18 mouse cellular contexts compared by ENCODE assay signal in the genomic region with DNA sequence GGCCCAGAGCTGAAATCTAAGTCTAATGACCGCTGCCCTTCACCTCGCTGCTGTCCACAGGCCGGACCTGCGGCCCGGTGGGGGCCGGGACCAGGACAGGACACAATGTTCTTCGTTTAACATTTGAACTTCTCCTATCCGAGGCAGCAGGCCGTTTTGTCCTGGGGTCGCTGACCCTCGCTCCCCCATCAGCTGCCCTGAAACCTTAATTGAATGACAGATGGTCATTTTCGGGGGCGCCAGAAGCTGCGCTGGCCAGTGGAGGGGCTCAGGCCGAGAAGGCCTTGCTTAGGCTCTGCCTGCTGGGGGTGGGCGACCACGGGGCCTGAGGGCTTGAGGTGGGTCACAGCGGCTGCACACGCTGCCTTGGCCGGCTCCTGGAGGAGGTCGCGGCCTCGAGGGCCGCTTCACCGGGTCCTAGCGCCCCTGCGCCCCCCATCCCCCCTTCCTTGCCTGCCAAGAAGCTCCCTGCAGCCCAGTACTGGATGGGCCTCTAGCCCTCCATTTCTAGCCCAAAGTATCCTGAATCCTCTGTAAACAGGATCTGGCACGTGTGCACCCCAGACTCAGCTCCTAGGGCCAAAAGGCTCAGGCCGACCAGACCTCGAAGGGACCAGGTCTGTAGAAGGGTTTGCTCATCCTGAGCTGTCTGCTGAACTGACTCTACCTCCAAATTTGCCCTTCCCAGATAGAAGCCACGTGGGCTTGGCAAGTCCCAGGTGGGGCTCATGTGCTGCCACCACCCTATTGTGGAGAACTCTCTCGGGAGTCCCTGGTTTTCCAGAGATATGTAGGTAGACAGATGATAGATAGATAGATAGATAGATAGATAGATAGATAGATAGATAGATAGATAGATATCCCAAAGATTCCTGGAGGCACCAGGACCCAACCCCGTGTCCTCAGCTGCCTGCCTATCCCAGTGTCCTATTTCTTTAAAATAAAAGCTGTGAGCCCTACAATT. TPM values are rescaled to one million over a fixed set of nuclear protein-coding genes. Genes with fewer than 3 reads are reported as not detected.
A peak's percentile ranks its signal among the peaks of the same experiment; 100 is the strongest.
DNase-seq lines count a peak whose midpoint lies in the region; ATAC-seq and TF ChIP-seq lines count a peak whose summit lies in the region.
"Had no signal": no experiment of that assay in that cellular context is flagged by ENCODE, and none has a peak within 500 bp of the region (broad histone marks: within the 10 kb centered on the region; RNA-seq: fewer than 3 reads in every experiment).

No protein-coding gene starts in this region.

- peaks cover 7% of the 10 kb centered on the region for H3K4me1 ChIP-seq in kidney, embryonic 14.5 days (ENCODE audit: control insufficient read depth, insufficient read depth, low read length)
- peaks cover 12% of the 10 kb centered on the region for H3K4me1 ChIP-seq in hindbrain, postnatal 0 days (ENCODE audit: insufficient read depth, low read length)
- peaks cover 14% of the 10 kb centered on the region for H3K4me1 ChIP-seq in neural tube, embryonic 11.5 days (ENCODE audit: control insufficient read depth, insufficient read depth, low read length)

- under 1% methylated on average over 33 of the region's 33 CpGs for WGBS in kidney, embryonic 14.5 days
- WGBS in hindbrain, postnatal 0 days = 4% methylated on average over 32 of the region's 33 CpGs
- WGBS in neural tube, embryonic 11.5 days = under 1% methylated on average over 33 of the region's 33 CpGs

- H3K9ac ChIP-seq in kidney, embryonic 14.5 days (ENCODE audit: low read depth, low read length) = no peak overlapping the region
- no peak overlapping the region for H3K9ac ChIP-seq in hindbrain, postnatal 0 days (replicated peaks; ENCODE audit: low read length)
- no peak overlapping the region for H3K9ac ChIP-seq in neural tube, embryonic 11.5 days (ENCODE audit: low read length)

- no peaks in the 10 kb centered on the region for H3K36me3 ChIP-seq in kidney, embryonic 14.5 days (ENCODE audit: control insufficient read depth, insufficient read depth, low read length)
- H3K36me3 ChIP-seq in hindbrain, postnatal 0 days (ENCODE audit: insufficient read depth, low read length) = no peaks in the 10 kb centered on the region
- no peaks in the 10 kb centered on the region for H3K36me3 ChIP-seq in neural tube, embryonic 11.5 days (ENCODE audit: control insufficient read depth, insufficient read depth, low read length)

- no peak overlapping the region for H3K27ac ChIP-seq in kidney, embryonic 14.5 days (ENCODE audit: low read depth, low read length)
- no peak overlapping the region for H3K27ac ChIP-seq in hindbrain, postnatal 0 days
- 0 out of 2 replicates have a peak overlapping the region, but pooled peaks have one; percentile 34 for H3K27ac ChIP-seq in neural tube, embryonic 11.5 days (ENCODE audit: low read depth, low read length)

- H3K4me3 ChIP-seq in kidney, embryonic 14.5 days (ENCODE audit: low read length) = peak overlapping the region; percentile 7; the same call in 1 of the 2 replicates
- no peak overlapping the region for H3K4me3 ChIP-seq in hindbrain, postnatal 0 days (ENCODE audit: low read length)
- H3K4me3 ChIP-seq in neural tube, embryonic 11.5 days (ENCODE audit: low read depth, low read length) = no peak overlapping the region
- H3K4me3 ChIP-seq: erythroblast, embryonic 14.5 days had no signal

- peak; percentile 40; the same call in 1 of the 2 replicates for ATAC-seq in kidney, embryonic 14.5 days (ENCODE audit: low FRiP score, low TSS enrichment)
- ATAC-seq in hindbrain, postnatal 0 days = 0 out of 2 replicates have a peak, but pooled peaks have one; percentile 36
- ATAC-seq in neural tube, embryonic 11.5 days (ENCODE audit: insufficient read depth, low FRiP score, low TSS enrichment) = no peak
- ATAC-seq in megakaryocyte progenitor cell, adult 5-6 weeks (replicated peaks; ENCODE audit: poor library complexity) = no peak

- peaks cover 10% of the 10 kb centered on the region for H3K9me3 ChIP-seq in kidney, embryonic 14.5 days (ENCODE audit: control insufficient read depth, low read length)
- H3K9me3 ChIP-seq in hindbrain, postnatal 0 days (ENCODE audit: low read length) = no peaks in the 10 kb centered on the region
- no peaks in the 10 kb centered on the region for H3K9me3 ChIP-seq in neural tube, embryonic 11.5 days (ENCODE audit: control insufficient read depth, low read length)

- H3K4me2 ChIP-seq in kidney, embryonic 14.5 days (replicated peaks; ENCODE audit: low read depth, low read length) = no peak overlapping the region
- H3K4me2 ChIP-seq in hindbrain, postnatal 0 days (ENCODE audit: low read depth, low read length) = no peak overlapping the region
- no peak overlapping the region for H3K4me2 ChIP-seq in neural tube, embryonic 11.5 days (ENCODE audit: low read depth)

- peaks cover 70% of the 10 kb centered on the region for H3K27me3 ChIP-seq in kidney, embryonic 14.5 days (ENCODE audit: control insufficient read depth, insufficient read depth, low read length)
- H3K27me3 ChIP-seq in hindbrain, postnatal 0 days (ENCODE audit: insufficient read depth, low read length) = peaks cover 27% of the 10 kb centered on the region
- H3K27me3 ChIP-seq in neural tube, embryonic 11.5 days (ENCODE audit: control insufficient read depth, insufficient read depth, low read length) = peaks cover 55% of the 10 kb centered on the region

- TF ChIP-seq CTCF in hindbrain, postnatal 0 days (IDR thresholded peaks at IDR 0.05; ENCODE audit: low read depth) = no peak

- no peak for DNase-seq in kidney, postnatal 10 days
- peak; percentile 55 for DNase-seq in embryo, embryonic 9.5 days (ENCODE audit: extremely low spot score)
- no peak for DNase-seq in hindbrain, postnatal 0 days (ENCODE audit: low spot score)
- peak; percentile 22 for DNase-seq in neural tube, embryonic 11.5 days (ENCODE audit: low spot score)
- DNase-seq in frontal cortex, postnatal 10 days (ENCODE audit: low spot score in 2 of 2) = no peak
- no peak for DNase-seq in spleen, postnatal 14 days (ENCODE audit: low spot score in 2 of 2)
- DNase-seq: adrenal gland, postnatal 36 days; cerebellum, adult 18-20 months; gastrocnemius, postnatal 36 days; kidney, postnatal 14 days; right cerebral cortex, adult 18-20 months had no signal

RNA-seq across cellular contexts. Expression of a gene that starts 14.6 kb away (rescaled TPM):
- polyA plus RNA-seq in kidney, embryonic 14.5 days (2014; fragmentation: Nextera tagmentation; extraction: Ambion mirVana) = 0.04 and 0.15 TPM in 2 replicates
- total RNA-seq in hindbrain, postnatal 0 days (2014; rRNA removed) = 2.6 and 4.2 TPM in 2 replicates
- 1.9 and 2.6 TPM in 2 replicates for polyA plus RNA-seq in hindbrain, postnatal 0 days (2015; fragmentation: Nextera tagmentation; extraction: Ambion mirVana)
- polyA plus RNA-seq in neural tube, embryonic 11.5 days (2014; fragmentation: Nextera tagmentation; extraction: Ambion mirVana) = 8.6 and 10.1 TPM in 2 replicates
- not detected in 2 replicates for total RNA-seq in megakaryocyte progenitor cell, adult 5-6 weeks (2015)
- total RNA-seq in megakaryocyte progenitor cell, adult 5-6 weeks (2017) = not detected in 2 replicates
- total RNA-seq: CH12.LX; gastrocnemius, postnatal 36 days; heart, postnatal 25 days; monocyte, adult 5-6 weeks had no signal
- polyA plus RNA-seq: erythroblast, embryonic 14.5 days; lung, embryonic 16.5 days had no signal

Comparison
In these comparisons a context has a peak if more than half of its experiments do, and no peak if none do; other contexts are left out.
1. ATAC-seq: peak in kidney, embryonic 14.5 days (single experiment) and hindbrain, postnatal 0 days (single experiment); none in neural tube, embryonic 11.5 days (single experiment) and megakaryocyte progenitor cell, adult 5-6 weeks (single experiment).
2. DNase-seq: peak in embryo, embryonic 9.5 days (single experiment) and neural tube, embryonic 11.5 days (single experiment); none in kidney, postnatal 10 days (single experiment), hindbrain, postnatal 0 days (single experiment), frontal cortex, postnatal 10 days (0 of 2) and spleen, postnatal 14 days (0 of 2).